Mouse (Mus musculus) neural tube, embryonic 12.5 days (tissue): ENCODE data around the gene Tor1a. TPM values are rescaled to one million over a fixed set of nuclear protein-coding genes. Genes with fewer than 3 reads are reported as not detected.

Experiments used
- ATAC-seq: fragments of 200-750 bp; cut with Nextera tagmentation; 2 replicates; pipeline ENCODE4 v1.8.0; 2017; ENCODE audit warnings: low read depth, mild to moderate bottlenecking, moderate TSS enrichment, moderate library complexity; ENCODE audit not compliant: low FRiP score
- H3K27ac ChIP-seq: fragments of 300-500 bp; sonication (generic); 2 replicates; pipeline ENCODE4 v1.5.1; 2016
- H3K27me3 ChIP-seq: fragments of 300-500 bp; sonication (generic); replicated peaks from 2 replicates; pipeline ENCODE4 v1.6.1; 2016; ENCODE audit warnings: mild to moderate bottlenecking
- H3K36me3 ChIP-seq: fragments of 300-500 bp; sonication (generic); 2 replicates; pipeline ENCODE4 v1.6.1; 2016; ENCODE audit warnings: mild to moderate bottlenecking
- H3K4me1 ChIP-seq: fragments of 300-500 bp; sonication (generic); 2 replicates; pipeline ENCODE4 v1.6.1; 2016
- H3K4me2 ChIP-seq: fragments of 300-500 bp; sonication (generic); replicated peaks from 2 replicates; pipeline ENCODE4 v1.6.1; 2016; ENCODE audit warnings: mild to moderate bottlenecking
- H3K4me3 ChIP-seq: fragments of 300-500 bp; sonication (generic); 2 replicates; pipeline ENCODE4 v1.5.1; 2016
- H3K9ac ChIP-seq: fragments of 300-500 bp; sonication (generic); 2 replicates; pipeline ENCODE4 v1.6.1; 2016; ENCODE audit warnings: mild to moderate bottlenecking
- H3K9me3 ChIP-seq: fragments of 300-500 bp; sonication (generic); 2 replicates; pipeline ENCODE4 v1.6.1; 2016; ENCODE audit warnings: mild to moderate bottlenecking
- WGBS: fragments of 180-500 bp; shearing (Covaris S2); methylation state at CpG from one replicate; pipeline ENCODE4 v1.1.7; 2016; 5-methylcytosine and 5-hydroxymethylcytosine counted together
- polyA plus RNA-seq: library from polyadenylated mRNA; unstranded; fragments of >200 nt; fragmentation: Nextera tagmentation; extraction: Ambion mirVana; gene quantifications from 2 replicates; pipeline ENCODE4 v1.2.1, GENCODE M21; 2016

The Tor1a gene
- polyA plus RNA-seq, 1 experiment from 2014 or later, result 80.9 TPM

DNA sequence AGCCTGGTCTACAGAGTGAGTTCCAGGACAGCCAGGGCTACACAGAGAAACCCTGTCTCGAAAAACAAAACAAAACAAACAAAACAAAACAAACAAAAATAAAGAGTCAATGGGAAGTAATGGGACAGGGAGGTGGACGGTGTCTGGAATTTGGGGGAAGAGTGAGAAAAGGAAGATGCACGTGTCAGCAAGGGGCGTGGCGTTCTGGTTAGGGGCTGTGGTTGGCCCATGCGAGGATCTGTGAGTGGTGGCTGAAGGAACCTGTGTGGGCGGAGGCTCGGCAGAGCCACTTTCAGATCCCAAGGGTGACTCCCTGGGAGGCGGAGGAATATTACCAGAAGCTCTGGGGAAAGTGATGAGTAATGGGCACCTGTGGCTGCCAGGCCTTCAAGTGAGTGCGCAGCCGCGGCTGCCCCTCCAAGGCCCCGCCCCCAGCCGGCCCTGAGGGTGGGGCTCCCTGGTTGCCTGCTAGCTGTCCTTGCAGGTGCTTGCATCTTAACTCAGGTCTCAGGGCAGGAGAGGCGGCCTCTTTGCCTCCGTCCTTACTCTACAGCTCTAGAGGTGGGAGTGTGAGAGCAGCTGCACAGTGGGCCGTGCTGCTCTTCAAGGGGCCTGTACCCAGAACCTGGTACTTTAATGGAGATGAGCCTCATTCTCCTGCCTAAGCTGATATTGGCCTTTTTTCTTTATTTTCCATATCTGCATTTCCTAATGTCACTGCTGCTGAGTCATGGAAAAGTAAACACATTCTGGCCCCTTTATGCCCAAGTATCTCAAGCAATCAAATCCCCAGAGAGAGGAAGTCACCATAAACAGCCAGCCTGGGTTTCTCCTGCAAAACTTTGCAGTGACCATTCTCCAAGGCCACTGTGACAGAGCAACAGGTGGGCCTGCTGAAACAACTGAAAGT, 17.6 kb upstream of the Tor1a start:
- Histone ChIP-seq H3K4me3 (no peak overlapping the region), H3K27me3 (no peaks in the 10 kb centered on the region), H3K36me3 (peaks cover under 1% of the 10 kb centered on the region; the same call in 1 of the 2 replicates), H3K27ac (no peak overlapping the region), H3K4me2 (peak overlapping the region; percentile 9; the same call in 1 of the 2 replicates), H3K9me3 (no peaks in the 10 kb centered on the region), H3K4me1 (peaks cover 18% of the 10 kb centered on the region), H3K9ac (0 out of 2 replicates have a peak overlapping the region, but pooled peaks have one; percentile 3)
- WGBS, result 27% methylated on average over 16 of the region's 17 CpGs
- no peak for ATAC-seq

DNA sequence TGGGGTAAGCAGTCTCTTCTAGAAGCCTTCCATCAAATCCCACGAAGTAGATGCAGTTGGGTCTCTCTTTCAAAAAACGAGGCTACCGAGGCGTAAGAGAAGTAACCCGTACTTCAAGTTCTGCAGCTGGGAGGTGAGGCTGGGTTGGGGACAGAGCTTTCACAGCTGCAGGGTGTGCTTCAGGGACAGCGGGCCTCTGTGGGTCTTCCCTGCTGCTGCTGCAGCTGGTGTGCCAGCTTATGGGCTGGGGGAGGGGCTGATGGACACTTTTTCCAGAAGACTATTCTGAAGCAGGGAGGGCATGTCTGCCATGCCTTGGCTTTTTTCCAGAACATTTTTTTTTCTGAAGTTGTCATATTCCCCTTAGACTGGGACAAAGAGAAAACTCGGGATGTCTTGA, 15.3 kb upstream of the Tor1a start:
- H3K36me3 ChIP-seq, result peaks cover 20% of the 10 kb centered on the region
- WGBS, result 52% methylated on average over 7 of the region's 7 CpGs
- H3K4me3 ChIP-seq, result peak overlapping the region; percentile 71
- peak overlapping the region; percentile 70 for H3K9ac ChIP-seq
- peaks cover 18% of the 10 kb centered on the region for H3K4me1 ChIP-seq
- ATAC-seq, result no peak
- no peak overlapping the region for H3K27ac ChIP-seq
- H3K4me2 ChIP-seq, result peak overlapping the region; percentile 82
- H3K27me3 ChIP-seq, result no peaks in the 10 kb centered on the region
- H3K9me3 ChIP-seq, result no peaks in the 10 kb centered on the region

- WGBS, result under 1% methylated on average over 66 of the region's 66 CpGs
- H3K27ac ChIP-seq, result no peak within 1 kb of the TSS
Measured at GRCm38 (mm10) chr2:30981790-30982513, 14.2 kb upstream of the Tor1a start, which contains the start of the genes BC005624 and Usp20. Gene BC005624, minus strand, starts transcription at chr2:30982201. Gene Usp20, plus strand, starts transcription at chr2:30982279.

GRCm38 (mm10) chr2:30966826-30967225, 907 bp downstream of the Tor1a start:
- H3K9ac ChIP-seq, result peak overlapping the region; percentile 94
- peak overlapping the region; percentile 94 for H3K4me3 ChIP-seq
- H3K9me3 ChIP-seq, result no peaks in the 10 kb centered on the region
- H3K36me3 ChIP-seq, result peaks cover 44% of the 10 kb centered on the region
- no peak overlapping the region for H3K27ac ChIP-seq
- H3K27me3 ChIP-seq, result no peaks in the 10 kb centered on the region
- peaks cover 19% of the 10 kb centered on the region for H3K4me1 ChIP-seq
- no peak for ATAC-seq
- 26% methylated on average over 16 of the region's 16 CpGs for WGBS
- H3K4me2 ChIP-seq, result peak overlapping the region; percentile 86

More at GRCm38 (mm10) chr2:30981790-30982513, 14.2 kb upstream of the Tor1a start, which contains the start of the genes BC005624 and Usp20:
- H3K9me3 ChIP-seq, result no peaks in the 10 kb centered on the region
- peak within 1 kb of the TSS; percentile 82 for H3K4me2 ChIP-seq
- H3K4me1 ChIP-seq, result peaks cover 18% of the 10 kb centered on the region
- peak within 1 kb of the TSS; percentile 71 for H3K4me3 ChIP-seq
- peaks cover 31% of the 10 kb centered on the region for H3K36me3 ChIP-seq
- peak; percentile 99 for ATAC-seq
- H3K9ac ChIP-seq, result peak within 1 kb of the TSS; percentile 70
- H3K27me3 ChIP-seq, result no peaks in the 10 kb centered on the region

DNA sequence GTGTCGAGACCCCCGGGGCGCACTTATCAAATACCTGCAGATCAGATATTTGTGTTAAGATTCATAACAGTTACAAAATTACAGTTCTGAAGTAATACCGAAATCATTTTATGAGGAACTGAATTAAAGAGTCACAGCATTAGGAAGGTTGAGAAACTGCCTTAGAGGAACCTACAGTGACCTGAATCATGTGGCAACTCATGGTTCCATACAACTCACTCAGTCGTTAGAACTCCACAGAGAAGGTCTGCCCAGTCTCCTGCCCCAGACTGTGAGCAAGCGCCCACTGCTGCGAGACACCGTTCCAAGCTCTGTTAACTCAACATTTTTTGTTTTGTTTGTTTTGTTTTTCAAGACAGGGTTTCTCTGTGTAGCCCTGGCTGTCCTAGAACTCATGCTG, 2.1 kb downstream of the Tor1a start:
- Histone ChIP-seq H3K27me3 (no peaks in the 10 kb centered on the region), H3K4me3 (no peak overlapping the region), H3K4me2 (no peak overlapping the region), H3K27ac (no peak overlapping the region), H3K36me3 (peaks cover 56% of the 10 kb centered on the region), H3K4me1 (peaks cover 19% of the 10 kb centered on the region), H3K9ac (no peak overlapping the region), H3K9me3 (no peaks in the 10 kb centered on the region)
- WGBS, result 95% methylated on average over 8 of the region's 8 CpGs
- no peak for ATAC-seq

- 92% methylated on average over 11 of the region's 11 CpGs for WGBS
- no peak for ATAC-seq
- no peaks in the 10 kb centered on the region for H3K27me3 ChIP-seq
- H3K4me2 ChIP-seq, result no peak overlapping the region
- H3K4me1 ChIP-seq, result peaks cover 19% of the 10 kb centered on the region
- H3K9me3 ChIP-seq, result no peaks in the 10 kb centered on the region
- peaks cover 78% of the 10 kb centered on the region for H3K36me3 ChIP-seq
- no peak overlapping the region for H3K4me3 ChIP-seq
- H3K9ac ChIP-seq, result no peak overlapping the region
- H3K27ac ChIP-seq, result no peak overlapping the region
Measured at GRCm38 (mm10) chr2:30962570-30963254, 5.0 kb downstream of the Tor1a start.

- Histone ChIP-seq H3K9me3 (no peaks in the 10 kb centered on the region), H3K36me3 (peaks cover 97% of the 10 kb centered on the region), H3K9ac (no peak overlapping the region)
Measured at GRCm38 (mm10) chr2:30959856-30960255, 7.9 kb downstream of the Tor1a start.

GRCm38 (mm10) chr2:30958726-30959125, 9.0 kb downstream of the Tor1a start:
- no peak overlapping the region for H3K9ac ChIP-seq
- peaks cover 86% of the 10 kb centered on the region for H3K36me3 ChIP-seq
- H3K27me3 ChIP-seq, result no peaks in the 10 kb centered on the region
- no peak overlapping the region for H3K4me3 ChIP-seq
- peaks cover 18% of the 10 kb centered on the region for H3K4me1 ChIP-seq
- H3K9me3 ChIP-seq, result no peaks in the 10 kb centered on the region
- no peak for ATAC-seq
- no peak overlapping the region for H3K27ac ChIP-seq
- H3K4me2 ChIP-seq, result no peak overlapping the region
- WGBS, result 90% methylated on average over 14 of the region's 14 CpGs

More at GRCm38 (mm10) chr2:30959856-30960255, 7.9 kb downstream of the Tor1a start:
- Histone ChIP-seq H3K4me3 (no peak overlapping the region), H3K27me3 (no peaks in the 10 kb centered on the region), H3K27ac (no peak overlapping the region), H3K4me1 (peaks cover 6% of the 10 kb centered on the region; the same call in 1 of the 2 replicates), H3K4me2 (no peak overlapping the region)
- ATAC-seq, result no peak
- WGBS, result 53% methylated on average over 5 of the region's 5 CpGs

DNA sequence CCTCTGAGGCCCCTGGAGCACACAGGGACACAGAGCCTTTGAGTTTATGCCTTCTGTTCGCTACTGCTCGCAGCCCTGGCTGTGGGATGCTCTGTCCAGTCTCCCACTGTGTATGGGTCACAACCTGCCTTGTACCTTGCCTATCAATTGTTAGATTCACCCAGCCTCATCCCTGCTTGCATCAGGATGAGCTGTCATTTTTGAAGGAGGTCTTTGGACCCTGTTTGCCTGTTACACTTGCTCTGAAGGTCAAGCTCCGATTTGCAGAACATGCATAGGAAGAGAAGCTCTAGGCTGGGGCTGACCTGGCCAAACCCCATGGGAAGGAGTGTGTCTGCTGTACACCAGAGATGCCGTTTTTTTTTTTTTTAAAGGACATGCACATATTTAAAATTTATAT, 10.2 kb downstream of the Tor1a start:
- Histone ChIP-seq H3K9ac (no peak overlapping the region), H3K27me3 (no peaks in the 10 kb centered on the region), H3K9me3 (no peaks in the 10 kb centered on the region), H3K4me1 (peaks cover 24% of the 10 kb centered on the region), H3K4me2 (no peak overlapping the region), H3K4me3 (no peak overlapping the region), H3K27ac (no peak overlapping the region), H3K36me3 (peaks cover 74% of the 10 kb centered on the region)
- WGBS, result 84% methylated on average over 4 of the region's 4 CpGs
- ATAC-seq, result no peak

- Histone ChIP-seq H3K4me2 (peak overlapping the region; percentile 91), H3K9me3 (no peaks in the 10 kb centered on the region), H3K4me3 (no peak overlapping the region), H3K36me3 (peaks cover 49% of the 10 kb centered on the region), H3K27ac (no peak overlapping the region), H3K27me3 (no peaks in the 10 kb centered on the region), H3K4me1 (peaks cover 24% of the 10 kb centered on the region), H3K9ac (no peak overlapping the region)
- ATAC-seq, result no peak
- 76% methylated on average over 6 of the region's 6 CpGs for WGBS
Measured at GRCm38 (mm10) chr2:30954797-30955196, 12.9 kb downstream of the Tor1a start.

DNA sequence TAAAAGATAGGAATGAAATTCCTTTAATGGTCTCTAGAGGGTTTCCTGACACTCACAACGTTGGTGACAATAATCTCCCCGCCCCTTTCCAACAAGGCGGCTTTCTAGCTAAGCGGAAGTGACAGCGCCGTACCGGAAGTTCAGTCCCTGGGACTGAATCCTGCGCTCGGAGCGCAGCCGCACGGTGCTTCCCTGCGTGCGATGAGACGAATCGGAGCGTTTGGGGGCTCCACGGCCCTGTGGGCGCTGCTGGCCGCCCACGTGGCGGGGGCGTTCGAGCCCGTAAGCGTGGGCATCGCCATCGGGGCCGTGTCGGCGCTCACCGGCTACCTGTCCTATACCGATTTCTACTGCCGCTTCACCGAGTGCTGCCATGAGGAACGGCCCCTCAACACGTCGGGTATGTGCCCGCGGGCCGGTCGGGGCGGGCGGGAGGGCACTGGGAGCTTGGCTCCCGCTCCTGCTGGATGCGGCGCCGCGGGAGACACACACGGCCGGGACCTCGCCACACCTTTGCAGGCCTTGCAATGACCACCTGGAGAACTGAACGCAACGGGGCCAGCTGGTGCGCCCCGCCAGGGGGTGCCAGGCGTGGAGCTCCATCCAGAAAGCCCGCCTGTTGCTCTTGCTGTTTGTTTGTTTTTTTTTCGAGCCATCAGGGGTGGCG, 14.8 kb downstream of the Tor1a start, which contains the start of gene Tor1b:
Tor1b (plus strand) TSS at position 136 of the 667 bp plus-strand sequence.
- peak; percentile 84 for ATAC-seq
- H3K4me1 ChIP-seq, result peaks cover 24% of the 10 kb centered on the region
- under 1% methylated on average over 60 of the region's 60 CpGs for WGBS

More for the DNA sequence above, 14.8 kb downstream of the Tor1a start, which contains the start of gene Tor1b:
- peak within 1 kb of the TSS; percentile 91 for H3K4me2 ChIP-seq
- peak within 1 kb of the TSS; percentile 28 for H3K27ac ChIP-seq
- no peaks in the 10 kb centered on the region for H3K27me3 ChIP-seq
- peak within 1 kb of the TSS; percentile 89 for H3K4me3 ChIP-seq
- H3K9me3 ChIP-seq, result no peaks in the 10 kb centered on the region
- H3K36me3 ChIP-seq, result peaks cover 31% of the 10 kb centered on the region
- H3K9ac ChIP-seq, result peak within 1 kb of the TSS; percentile 89
